Mouse (Mus musculus) liver, adult 10 weeks (tissue): Measurements from ENCODE around the gene Gm14214. TPM values are rescaled to one million over a fixed set of nuclear protein-coding genes. Genes with fewer than 3 reads are reported as not detected.

ENCODE experiments used
- polyA plus RNA-seq: library from polyadenylated mRNA; stranded (reverse); fragments of 350-450 nt; fragmentation: Illumina TruSeq; extraction: RNeasy Lipid Tissue Mini Kit (QIAGEN cat#74804); gene quantifications from one replicate; pipeline ENCODE4 v1.2.3, GENCODE M21; 2014; ENCODE audit warnings: low read depth, low replicate concordance

Gm14214 gene
- not detected for polyA plus RNA-seq

DNA sequence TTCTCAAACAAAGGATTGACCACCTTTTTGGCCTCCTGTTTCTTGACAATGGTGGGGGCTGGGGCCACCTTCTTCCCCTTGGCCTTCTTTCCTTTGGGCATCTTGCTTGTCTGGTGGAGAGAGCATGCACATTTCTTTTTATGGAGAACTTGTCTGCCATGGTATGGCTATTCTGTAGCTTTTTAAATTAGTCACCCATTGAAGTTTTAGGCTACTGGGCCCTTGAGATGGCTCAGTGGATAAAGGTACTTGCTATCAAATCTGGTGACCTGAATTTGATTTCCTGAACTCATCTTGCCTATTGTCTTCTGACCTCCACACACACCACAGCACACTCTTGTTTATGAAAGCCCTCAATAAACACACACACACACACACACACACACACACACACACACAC, at the start of gene Gm14214:
Gene Gm14214 (minus strand): TSS at position 101 of the 400 bp plus-strand sequence.

DNA sequence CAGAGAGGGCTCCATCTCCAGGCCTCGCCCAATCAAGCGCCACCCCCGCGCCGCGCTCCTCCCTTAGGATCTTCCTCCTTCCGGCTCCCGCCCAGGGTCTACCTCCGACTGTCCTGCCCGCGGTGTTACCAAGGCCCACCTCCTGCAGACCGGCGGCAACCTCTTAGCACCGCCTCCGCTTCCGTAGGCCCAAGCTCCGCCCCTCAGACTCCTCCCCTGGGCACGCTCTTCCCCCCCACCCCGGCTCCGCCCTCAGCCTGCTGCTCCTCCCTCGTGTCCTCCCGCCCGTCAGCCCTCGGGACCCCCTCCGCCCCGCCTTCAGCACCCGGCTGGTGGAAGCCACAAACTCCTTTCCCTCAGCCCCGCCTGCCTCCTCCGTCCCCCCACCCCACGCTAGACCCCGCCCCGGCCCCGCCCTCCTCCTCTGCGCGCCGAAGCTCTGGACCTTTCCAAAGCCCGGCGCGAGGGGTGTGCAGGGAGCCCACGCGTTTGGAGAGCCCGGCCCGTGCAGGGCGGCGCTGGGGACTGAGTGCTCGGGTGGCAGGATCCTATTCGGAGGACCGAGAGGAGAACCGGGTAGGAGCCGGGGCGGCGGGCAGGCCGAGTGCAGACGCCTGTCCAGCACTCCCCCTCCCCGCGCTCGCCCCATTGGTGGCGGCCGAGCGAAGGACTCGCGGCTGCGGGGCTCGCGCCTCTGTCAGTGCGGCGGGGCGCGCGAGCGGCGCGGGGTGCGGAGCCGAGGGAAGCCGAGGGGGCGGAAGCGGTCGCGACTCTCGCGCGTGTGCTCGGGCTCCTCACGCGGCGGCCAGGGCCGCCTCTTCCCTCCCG, 21.0 kb upstream of the Gm14214 start, which contains the start of the genes Raly and a:
Gene Raly (plus strand): TSS at position 441 of the 828 bp plus-strand sequence.
Gene a (plus strand): TSS at position 747 of the 828 bp plus-strand sequence.

Other genes with a start within 250 kb of the Gm14214 start
- not detected for gene 1700003F12Rik, start 222.9 kb downstream of the Gm14214 start, polyA plus RNA-seq
- not detected for gene Actl10, start 218.3 kb downstream of the Gm14214 start, polyA plus RNA-seq
- not detected for gene Necab3, start 211.1 kb downstream of the Gm14214 start, polyA plus RNA-seq
- gene E2f1, start 200.1 kb downstream of the Gm14214 start, polyA plus RNA-seq: not detected
- 40.3 TPM for gene Pxmp4, start 166.3 kb downstream of the Gm14214 start, polyA plus RNA-seq
- 0.19 TPM for gene Zfp341, start 156.7 kb downstream of the Gm14214 start, polyA plus RNA-seq
- not detected for gene 4930519P11Rik, start 156.6 kb downstream of the Gm14214 start, polyA plus RNA-seq
- gene Chmp4b, start 118.3 kb downstream of the Gm14214 start, polyA plus RNA-seq: 36.4 TPM
- 54.8 TPM for gene Raly, start 21.1 kb upstream of the Gm14214 start, polyA plus RNA-seq
- gene a, start 21.4 kb upstream of the Gm14214 start, polyA plus RNA-seq: not detected
- 159 TPM for gene Eif2s2, start 122.9 kb upstream of the Gm14214 start, polyA plus RNA-seq
- 0.19 TPM for gene Gm14226, start 248.2 kb upstream of the Gm14214 start, polyA plus RNA-seq